Mouse (Mus musculus) stomach, embryonic 16.5 days (tissue): ENCODE measurements around the gene Pdgfa. TPM values are rescaled to one million over a fixed set of nuclear protein-coding genes. Genes with fewer than 3 reads are reported as not detected.
A peak's percentile ranks its signal among the peaks of the same experiment; 100 is the strongest.

Experiments
- ATAC-seq: fragments of 200-750 bp; cut with Nextera tagmentation; 2 replicates; pipeline ENCODE4 v1.8.0; 2017; ENCODE audit warnings: moderate number of reproducible peaks, moderate TSS enrichment; ENCODE audit not compliant: insufficient read depth, low FRiP score
- H3K27ac ChIP-seq: fragments of 300-500 bp; sonication (generic); 2 replicates; pipeline ENCODE4 v1.5.1; 2014; ENCODE audit warnings: low read length
- H3K27me3 ChIP-seq: fragments of 300-500 bp; sonication (generic); 2 replicates; pipeline ENCODE4 v1.6.1; 2014; ENCODE audit warnings: low read length, control low read depth, mixed read lengths; ENCODE audit not compliant: control insufficient read depth, insufficient read depth
- H3K36me3 ChIP-seq: fragments of 300-500 bp; sonication (generic); 2 replicates; pipeline ENCODE4 v1.6.1; 2014; ENCODE audit warnings: low read length; ENCODE audit not compliant: control insufficient read depth, insufficient read depth
- H3K4me1 ChIP-seq: fragments of 300-500 bp; sonication (generic); 2 replicates; pipeline ENCODE4 v1.6.1; 2014; ENCODE audit warnings: low read length, control low read depth, mixed read lengths; ENCODE audit not compliant: control insufficient read depth, insufficient read depth
- H3K4me2 ChIP-seq: fragments of 300-500 bp; sonication (generic); 2 replicates; pipeline ENCODE4 v1.6.1; 2014; ENCODE audit warnings: low read depth, low read length, mixed read lengths
- H3K4me3 ChIP-seq: fragments of 300-500 bp; sonication (generic); replicated peaks from 2 replicates; pipeline ENCODE4 v1.5.1; 2014; ENCODE audit warnings: mild to moderate bottlenecking, low read length
- H3K9ac ChIP-seq: fragments of 300-500 bp; sonication (generic); 2 replicates; pipeline ENCODE4 v1.6.1; 2014; ENCODE audit warnings: low read length
- H3K9me3 ChIP-seq: fragments of 300-500 bp; sonication (generic); replicated peaks from 2 replicates; pipeline ENCODE4 v1.6.1; 2016; ENCODE audit warnings: low read length, control low read depth; ENCODE audit not compliant: control insufficient read depth
- WGBS: fragments of 180-500 bp; shearing (Covaris S2); extraction: QIAGEN DNeasy Blood & Tissue Kit; methylation state at CpG from one replicate; pipeline ENCODE4 v1.1.7; 2014; 5-methylcytosine and 5-hydroxymethylcytosine counted together
- polyA plus RNA-seq: library from polyadenylated mRNA; unstranded; fragments of >200 nt; fragmentation: Nextera tagmentation; extraction: Ambion mirVana; gene quantifications from 2 replicates; pipeline ENCODE4 v1.2.1, GENCODE M21; 2015

Gene Pdgfa
- polyA plus RNA-seq, 1 experiment from 2014 or later, result 48.5 TPM

GRCm38 (mm10) chr5:138938572-138939163 lies 58.5 kb downstream of the Pdgfa start:
- Histone ChIP-seq H3K9ac (no peak overlapping the region), H3K4me1 (no peaks in the 10 kb centered on the region; the same call in 1 of the 2 replicates), H3K36me3 (no peaks in the 10 kb centered on the region), H3K27ac (no peak overlapping the region), H3K4me2 (no peak overlapping the region), H3K27me3 (no peaks in the 10 kb centered on the region), H3K9me3 (no peaks in the 10 kb centered on the region), H3K4me3 (no peak overlapping the region)
- ATAC-seq, result no peak
- WGBS, result 55% methylated on average over 3 of the region's 3 CpGs

- WGBS, result 74% methylated on average over 8 of the region's 8 CpGs
- Histone ChIP-seq H3K27me3 (no peaks in the 10 kb centered on the region), H3K4me3 (no peak overlapping the region), H3K36me3 (no peaks in the 10 kb centered on the region), H3K4me1 (peaks cover 4% of the 10 kb centered on the region), H3K4me2 (no peak overlapping the region), H3K9ac (no peak overlapping the region), H3K27ac (no peak overlapping the region), H3K9me3 (no peaks in the 10 kb centered on the region)
- ATAC-seq, result no peak
These were observed 60.6 kb downstream of the Pdgfa start for GRCm38 (mm10) chr5:138936399-138937089.

- 12% methylated on average over 6 of the region's 6 CpGs for WGBS
- Histone ChIP-seq H3K4me3 (no peak overlapping the region), H3K4me2 (no peak overlapping the region), H3K9ac (no peak overlapping the region), H3K27me3 (no peaks in the 10 kb centered on the region), H3K36me3 (no peaks in the 10 kb centered on the region), H3K4me1 (peaks cover 17% of the 10 kb centered on the region), H3K9me3 (no peaks in the 10 kb centered on the region), H3K27ac (peak overlapping the region; percentile 21)
- peak; percentile 79 for ATAC-seq
These were observed 62.6 kb downstream of the Pdgfa start for GRCm38 (mm10) chr5:138934540-138934939.

- H3K9me3 ChIP-seq, result no peaks in the 10 kb centered on the region
- no peak; the same call in 1 of the 2 replicates for ATAC-seq
- peak overlapping the region; percentile 69 for H3K27ac ChIP-seq
- H3K4me2 ChIP-seq, result no peak overlapping the region
- no peaks in the 10 kb centered on the region for H3K36me3 ChIP-seq
- H3K27me3 ChIP-seq, result no peaks in the 10 kb centered on the region
- H3K4me3 ChIP-seq, result no peak overlapping the region
- 26% methylated on average over 18 of the region's 18 CpGs for WGBS
- H3K9ac ChIP-seq, result peak overlapping the region; percentile 32
- peaks cover 17% of the 10 kb centered on the region for H3K4me1 ChIP-seq
These were observed 64.4 kb downstream of the Pdgfa start for GRCm38 (mm10) chr5:138932460-138933432.

GRCm38 (mm10) chr5:138931836-138932235 lies 65.3 kb downstream of the Pdgfa start:
- WGBS, result 43% methylated on average over 13 of the region's 13 CpGs
- no peak overlapping the region for H3K4me3 ChIP-seq
- no peak overlapping the region for H3K9ac ChIP-seq
- H3K27ac ChIP-seq, result peak overlapping the region; percentile 69
- H3K36me3 ChIP-seq, result no peaks in the 10 kb centered on the region
- H3K4me1 ChIP-seq, result peaks cover 17% of the 10 kb centered on the region
- no peaks in the 10 kb centered on the region for H3K9me3 ChIP-seq
- no peak overlapping the region for H3K4me2 ChIP-seq
- no peak for ATAC-seq
- H3K27me3 ChIP-seq, result no peaks in the 10 kb centered on the region

GRCm38 (mm10) chr5:138929879-138930507 lies 67.2 kb downstream of the Pdgfa start:
- WGBS, result 46% methylated on average over 10 of the region's 10 CpGs
- H3K9me3 ChIP-seq, result no peaks in the 10 kb centered on the region
- peak overlapping the region; percentile 19; the same call in 1 of the 2 replicates for H3K9ac ChIP-seq
- peak; percentile 41; the same call in 1 of the 2 replicates for ATAC-seq
- no peaks in the 10 kb centered on the region for H3K36me3 ChIP-seq
- H3K4me1 ChIP-seq, result peaks cover 17% of the 10 kb centered on the region; the same call in 1 of the 2 replicates
- no peaks in the 10 kb centered on the region for H3K27me3 ChIP-seq
- no peak overlapping the region for H3K4me2 ChIP-seq
- peak overlapping the region; percentile 69; the same call in 1 of the 2 replicates for H3K27ac ChIP-seq
- H3K4me3 ChIP-seq, result no peak overlapping the region

Other genes with a start within 250 kb of the Pdgfa start
- 4.8 and 5.4 TPM in 2 replicates for gene Fam20c, start 242.9 kb downstream of the Pdgfa start, polyA plus RNA-seq
- gene Gm5294, start 177.3 kb downstream of the Pdgfa start, polyA plus RNA-seq, result not detected in 2 replicates
- gene Prkar1b, start 152.6 kb upstream of the Pdgfa start, polyA plus RNA-seq, result 25.2 and 25.8 TPM in 2 replicates
- 2.6 and 3.1 TPM in 2 replicates for gene Dnaaf5, start 152.9 kb upstream of the Pdgfa start, polyA plus RNA-seq
- 56.2 and 58.3 TPM in 2 replicates for gene Sun1, start 203.3 kb upstream of the Pdgfa start, polyA plus RNA-seq